ENCODE assay signal across 9 mouse cellular contexts in the genomic region with DNA sequence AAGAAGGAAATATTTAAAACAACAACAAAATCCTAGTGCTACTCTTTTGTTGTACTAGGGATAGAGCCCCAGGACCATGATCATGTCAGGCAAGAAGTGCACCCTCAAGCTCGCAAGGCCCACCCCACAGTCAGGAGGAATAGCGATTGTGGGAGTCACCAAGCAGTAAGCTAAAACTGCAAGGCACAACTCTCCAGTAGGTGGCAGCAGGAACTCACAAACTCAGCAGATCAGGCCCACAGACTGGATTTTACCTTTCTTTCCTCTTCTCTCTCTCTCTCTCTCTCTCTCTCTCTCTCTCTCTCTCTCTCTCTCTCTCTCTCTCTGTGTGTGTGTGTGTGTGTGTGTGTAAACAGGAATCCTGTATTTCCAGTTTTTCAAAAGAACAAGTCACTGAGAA. TPM values are rescaled to one million over a fixed set of nuclear protein-coding genes. Genes with fewer than 3 reads are reported as not detected.
A peak's percentile ranks its signal among the peaks of the same experiment; 100 is the strongest.
DNase-seq lines count a peak whose midpoint lies in the region.
"Had no signal": no experiment of that assay in that cellular context is flagged by ENCODE, and none has a peak within 500 bp of the region (broad histone marks: within the 10 kb centered on the region; RNA-seq: fewer than 3 reads in every experiment).

No protein-coding gene starts in this region.

- DNase-seq in CD4-positive, CD25-positive, alpha-beta regulatory T cell, adult 2 months (ENCODE audit: low read depth, low spot score): peak; percentile 85
- peak; percentile 72 for DNase-seq in adrenal gland, adult 2 months
- peak; percentile 83 for DNase-seq in embryo, embryonic 11 days
- DNase-seq in heart, adult 8-10 months (ENCODE audit: low spot score): peak; percentile 84
- DNase-seq in kidney, postnatal 36 days: peak; percentile 74 to 89
- DNase-seq in lung, adult 18-20 months: peak; percentile 71 to 77
- DNase-seq in ovary, postnatal 36 days (ENCODE audit: low spot score): peak; percentile 65
- DNase-seq in thymus, postnatal 4 days: peak; percentile 82

RNA-seq across cellular contexts. Expression of gene Gm17482, which starts 0.4 kb away (rescaled TPM):
- not detected for total RNA-seq in adrenal gland, adult 2 months (2021)
- polyA plus RNA-seq in adrenal gland, adult 2 months (2012; rRNA removed): not detected in 2 replicates
- total RNA-seq in heart, adult 8-10 months (2022): not detected
- polyA plus RNA-seq: limb, embryonic 12.5 days had no signal

RNA-seq across cellular contexts. Expression of gene Timp4, which starts 24.5 kb away (rescaled TPM):
- 1 to 10 TPM; 4.4 to 7.1 TPM for total RNA-seq in adrenal gland, adult 2 months (2021)
- polyA plus RNA-seq in adrenal gland, adult 2 months (2012; rRNA removed): 23.6 and 30.8 TPM in 2 replicates
- total RNA-seq in heart, adult 8-10 months (2022): 10 to 100 TPM; 26.3 to 43.9 (median 37.1) TPM

Comparison
In these comparisons a context has a peak if more than half of its experiments do, and no peak if none do; other contexts are left out.
1. Peak in every context shown above with its lines: DNase-seq.